In the genomic region with DNA sequence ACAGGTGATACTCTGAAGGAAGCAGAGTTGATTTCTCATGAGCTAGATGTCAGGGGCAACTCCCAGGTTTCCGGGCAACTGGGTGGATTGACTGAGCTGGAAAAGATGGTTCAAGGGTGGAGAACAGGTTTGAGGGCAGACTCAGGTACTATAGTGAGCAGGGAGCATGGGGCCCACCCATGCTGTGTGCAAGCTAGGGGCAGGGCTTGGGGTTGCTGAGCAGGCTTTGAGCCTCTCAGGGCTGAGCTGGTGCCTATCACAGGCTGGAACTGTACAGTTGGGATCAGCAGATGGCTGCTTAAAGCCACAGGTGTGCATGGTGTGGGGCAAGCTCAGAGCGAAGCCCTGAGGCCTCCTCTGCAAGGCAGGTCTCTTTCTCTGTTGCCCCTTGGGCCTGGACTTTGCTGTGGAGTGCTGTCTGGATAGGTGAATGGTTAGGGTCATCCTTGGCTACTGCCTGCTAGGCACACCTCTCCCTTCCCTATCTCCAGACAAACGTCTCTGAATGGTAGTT, we compare ENCODE assay signal across 29 mouse cellular contexts. TPM values are rescaled to one million over a fixed set of nuclear protein-coding genes. Genes with fewer than 3 reads are reported as not detected.
DNase-seq lines count a peak whose midpoint lies in the region; ATAC-seq and TF ChIP-seq lines count a peak whose summit lies in the region.
"Had no signal": no experiment of that assay in that cellular context is flagged by ENCODE, and none has a peak within 500 bp of the region (broad histone marks: within the 10 kb centered on the region; RNA-seq: fewer than 3 reads in every experiment).

No protein-coding gene starts in this region.

- H3K79me2 ChIP-seq in myocyte (ENCODE audit: control insufficient read depth, insufficient read depth) = peaks cover 4% of the 10 kb centered on the region

- intact Hi-C loops in left cerebral cortex, postnatal 4 days (cut with DNase I) = no loop called here

- DNase-seq in forebrain, embryonic 10.5 days (ENCODE audit: extremely low spot score, low spot score) = no peak
- no peak for DNase-seq in liver, embryonic 13.5 days
- no peak for DNase-seq in liver, embryonic 11.5 days (ENCODE audit: low spot score)
- DNase-seq in stomach, postnatal 0 days (ENCODE audit: low spot score) = no peak
- DNase-seq in left cerebral cortex, postnatal 4 days = no peak
- DNase-seq: adrenal gland, postnatal 10 days; cerebellum, adult 11 months; gastrocnemius, postnatal 25 days; heart, adult 18-20 months; heart, postnatal 4 days; kidney, adult 11 months; kidney, postnatal 14 days; layer of hippocampus, adult 9-11 months; lung, embryonic 14.5 days; lung, postnatal 14 days had no signal

- TF ChIP-seq CTCF in stomach, postnatal 0 days (IDR thresholded peaks at IDR 0.05; ENCODE audit: low read depth) = no peak

- ATAC-seq in forebrain, embryonic 13.5 days = peak; percentile 41; the same call in 1 of the 2 replicates
- ATAC-seq in liver, embryonic 13.5 days (ENCODE audit: low read depth) = 0 out of 2 replicates have a peak, but pooled peaks have one; percentile 21
- ATAC-seq in liver, embryonic 11.5 days (replicated peaks; ENCODE audit: low FRiP score) = no peak
- ATAC-seq in stomach, postnatal 0 days (ENCODE audit: low FRiP score, low TSS enrichment) = peak; percentile 64
- ATAC-seq: forebrain, embryonic 14.5 days; midbrain, embryonic 16.5 days; Patski had no signal

- no peak for TF ChIP-seq EP300 in stomach, postnatal 0 days (optimal IDR thresholded peaks at IDR 0.05)

- H3K27ac ChIP-seq in forebrain, embryonic 13.5 days = no peak overlapping the region
- no peak overlapping the region for H3K27ac ChIP-seq in forebrain, embryonic 10.5 days
- H3K27ac ChIP-seq in liver, embryonic 13.5 days = no peak overlapping the region
- H3K27ac ChIP-seq in liver, embryonic 11.5 days (ENCODE audit: low read depth, low read length) = no peak overlapping the region
- peak overlapping the region; percentile 67; the same call in 1 of the 2 replicates for H3K27ac ChIP-seq in stomach, postnatal 0 days (replicated peaks)
- H3K27ac ChIP-seq: embryonic facial prominence, embryonic 10.5 days; embryonic facial prominence, embryonic 15.5 days; hindbrain, embryonic 13.5 days; limb, embryonic 12.5 days; liver, embryonic 14.5 days; neural tube, embryonic 13.5 days had no signal

- no peaks in the 10 kb centered on the region for H3K9me3 ChIP-seq in forebrain, embryonic 13.5 days (replicated peaks)
- H3K9me3 ChIP-seq in forebrain, embryonic 10.5 days = no peaks in the 10 kb centered on the region
- no peaks in the 10 kb centered on the region for H3K9me3 ChIP-seq in liver, embryonic 13.5 days (replicated peaks)
- H3K9me3 ChIP-seq in liver, embryonic 11.5 days (ENCODE audit: control insufficient read depth, low read length) = no peaks in the 10 kb centered on the region
- no peaks in the 10 kb centered on the region for H3K9me3 ChIP-seq in stomach, postnatal 0 days (ENCODE audit: control insufficient read depth, low read length)
- H3K9me3 ChIP-seq: embryonic facial prominence, embryonic 10.5 days; embryonic facial prominence, embryonic 15.5 days; heart, embryonic 12.5 days; hindbrain, embryonic 13.5 days; limb, embryonic 12.5 days; neural tube, embryonic 13.5 days had no signal

- H3K9ac ChIP-seq in forebrain, embryonic 13.5 days = no peak overlapping the region
- H3K9ac ChIP-seq in liver, embryonic 13.5 days = no peak overlapping the region
- no peak overlapping the region for H3K9ac ChIP-seq in liver, embryonic 11.5 days (ENCODE audit: low read depth, low read length)
- no peak overlapping the region for H3K9ac ChIP-seq in stomach, postnatal 0 days (ENCODE audit: low read length)
- H3K9ac ChIP-seq: embryonic facial prominence, embryonic 15.5 days; heart, embryonic 12.5 days; hindbrain, embryonic 13.5 days; limb, embryonic 12.5 days; liver, embryonic 14.5 days; lung, embryonic 14.5 days; neural tube, embryonic 13.5 days had no signal

- H3K4me3 ChIP-seq in forebrain, embryonic 13.5 days = no peak overlapping the region
- H3K4me3 ChIP-seq in forebrain, embryonic 10.5 days = no peak overlapping the region
- H3K4me3 ChIP-seq in liver, embryonic 13.5 days (replicated peaks) = no peak overlapping the region
- no peak overlapping the region for H3K4me3 ChIP-seq in liver, embryonic 11.5 days (ENCODE audit: low read depth, low read length)
- no peak overlapping the region for H3K4me3 ChIP-seq in myocyte
- no peak overlapping the region for H3K4me3 ChIP-seq in stomach, postnatal 0 days (ENCODE audit: low read depth, low read length)
- H3K4me3 ChIP-seq: embryonic facial prominence, embryonic 10.5 days; embryonic facial prominence, embryonic 15.5 days; heart, embryonic 12.5 days; hindbrain, embryonic 13.5 days; limb, embryonic 12.5 days; neural tube, embryonic 13.5 days had no signal

- H3ac ChIP-seq in myocyte (ENCODE audit: control insufficient read depth, insufficient read length) = no peak overlapping the region

- TF ChIP-seq POLR2A in myocyte (IDR thresholded peaks at IDR 0.05; ENCODE audit: insufficient read length, low read depth) = no peak

- H3K4me2 ChIP-seq in forebrain, embryonic 13.5 days = no peak overlapping the region
- no peak overlapping the region for H3K4me2 ChIP-seq in liver, embryonic 13.5 days
- H3K4me2 ChIP-seq in liver, embryonic 11.5 days = no peak overlapping the region
- H3K4me2 ChIP-seq in myocyte (ENCODE audit: low read depth) = no peak overlapping the region
- no peak overlapping the region for H3K4me2 ChIP-seq in stomach, postnatal 0 days (replicated peaks; ENCODE audit: low read depth)
- H3K4me2 ChIP-seq: embryonic facial prominence, embryonic 15.5 days; heart, embryonic 12.5 days; hindbrain, embryonic 13.5 days; limb, embryonic 12.5 days; lung, embryonic 14.5 days; neural tube, embryonic 13.5 days had no signal

- peaks cover 32% of the 10 kb centered on the region for H3K27me3 ChIP-seq in forebrain, embryonic 13.5 days
- H3K27me3 ChIP-seq in forebrain, embryonic 10.5 days (ENCODE audit: poor library complexity, severe bottlenecking) = peaks cover 30% of the 10 kb centered on the region
- H3K27me3 ChIP-seq in liver, embryonic 13.5 days = no peaks in the 10 kb centered on the region
- H3K27me3 ChIP-seq in liver, embryonic 11.5 days (replicated peaks; ENCODE audit: control insufficient read depth, insufficient read depth, low read length) = no peaks in the 10 kb centered on the region
- H3K27me3 ChIP-seq in myocyte (ENCODE audit: control insufficient read depth, insufficient read depth, insufficient read length) = no peaks in the 10 kb centered on the region
- H3K27me3 ChIP-seq in stomach, postnatal 0 days (ENCODE audit: control insufficient read depth, insufficient read depth, low read length) = no peaks in the 10 kb centered on the region
- H3K27me3 ChIP-seq: embryonic facial prominence, embryonic 15.5 days; heart, embryonic 12.5 days; Patski had no signal

- no peaks in the 10 kb centered on the region for H3K4me1 ChIP-seq in forebrain, embryonic 13.5 days
- peaks cover 15% of the 10 kb centered on the region for H3K4me1 ChIP-seq in forebrain, embryonic 10.5 days
- 0 out of 2 replicates have a peak, but pooled peaks cover 2% of the 10 kb centered on the region for H3K4me1 ChIP-seq in liver, embryonic 13.5 days (replicated peaks)
- no peaks in the 10 kb centered on the region for H3K4me1 ChIP-seq in liver, embryonic 11.5 days (replicated peaks; ENCODE audit: control insufficient read depth, insufficient read depth, low read length)
- no peaks in the 10 kb centered on the region for H3K4me1 ChIP-seq in stomach, postnatal 0 days (replicated peaks; ENCODE audit: control insufficient read depth, insufficient read depth)
- H3K4me1 ChIP-seq: heart, embryonic 12.5 days; limb, embryonic 12.5 days; neural tube, embryonic 13.5 days had no signal

- 85% methylated on average over 3 of the region's 3 CpGs for WGBS in forebrain, embryonic 13.5 days
- 94% methylated on average over 3 of the region's 3 CpGs for WGBS in forebrain, embryonic 10.5 days
- WGBS in liver, embryonic 13.5 days (ENCODE audit: insufficient replicate concordance) = 87% methylated on average over 3 of the region's 3 CpGs
- 95% methylated on average over 3 of the region's 3 CpGs for WGBS in liver, embryonic 11.5 days
- WGBS in stomach, postnatal 0 days = 84% methylated on average over 3 of the region's 3 CpGs

- H3K36me3 ChIP-seq in forebrain, embryonic 13.5 days (ENCODE audit: poor library complexity, severe bottlenecking) = peaks cover 77% of the 10 kb centered on the region
- peaks cover 88% of the 10 kb centered on the region for H3K36me3 ChIP-seq in forebrain, embryonic 10.5 days (replicated peaks)
- H3K36me3 ChIP-seq in liver, embryonic 13.5 days = peaks cover 100% of the 10 kb centered on the region
- peaks cover 78% of the 10 kb centered on the region for H3K36me3 ChIP-seq in liver, embryonic 11.5 days (ENCODE audit: control insufficient read depth, insufficient read depth, low read length)
- peaks cover 63% of the 10 kb centered on the region for H3K36me3 ChIP-seq in myocyte (ENCODE audit: control insufficient read depth, insufficient read depth)
- peaks cover 30% of the 10 kb centered on the region for H3K36me3 ChIP-seq in stomach, postnatal 0 days (ENCODE audit: control insufficient read depth, insufficient read depth, low read length)

TF ChIP-seq in myocyte, 11 proteins besides CTCF, POLR2A, EP300 and RAD21:
- TF ChIP-seq CEBPB (IDR thresholded peaks at IDR 0.05; ENCODE audit: insufficient read depth, poor library complexity, severe bottlenecking) = no peak
- peak; percentile 30 for TF ChIP-seq POLR2AphosphoS2 (IDR thresholded peaks at IDR 0.05; ENCODE audit: insufficient read length, low read depth)

RNA-seq across cellular contexts. Expression of a gene that starts 38.8 kb away (rescaled TPM):
- 0.46 and 1.0 TPM in 2 replicates for polyA plus RNA-seq in forebrain, embryonic 13.5 days (2015; fragmentation: Nextera tagmentation; extraction: Ambion mirVana)
- polyA plus RNA-seq in forebrain, embryonic 10.5 days (2016; fragmentation: Nextera tagmentation; extraction: Ambion mirVana) = 0.30 and 0.41 TPM in 2 replicates
- polyA plus RNA-seq in liver, embryonic 13.5 days (2015; fragmentation: Nextera tagmentation; extraction: Ambion mirVana) = 0.75 and 0.81 TPM in 2 replicates
- polyA plus RNA-seq in liver, embryonic 11.5 days (2014; fragmentation: Nextera tagmentation; extraction: Ambion mirVana) = 0.21 and 0.44 TPM in 2 replicates
- polyA plus RNA-seq in myocyte (2012; fragmentation: generic; extraction: Trizol) = 1.0 TPM
- polyA plus RNA-seq in stomach, postnatal 0 days (2015; fragmentation: Nextera tagmentation; extraction: Ambion mirVana) = 0.16 and 0.25 TPM in 2 replicates
- under 1 TPM in 1 of 2 experiments, not detected in 1; 0.26 TPM for total RNA-seq in left cerebral cortex, postnatal 4 days (2021)
- total RNA-seq: gastrocnemius, postnatal 25 days; heart, adult 18-20 months; heart, postnatal 4 days; left cerebral cortex, postnatal 10 days; MEL had no signal
- polyA plus RNA-seq: forebrain, embryonic 14.5 days had no signal

RNA-seq across cellular contexts. Expression of a gene that starts 46.0 kb away (rescaled TPM):
- polyA plus RNA-seq in forebrain, embryonic 13.5 days (2015; fragmentation: Nextera tagmentation; extraction: Ambion mirVana) = 3.6 and 4.4 TPM in 2 replicates
- 1.6 and 2.2 TPM in 2 replicates for polyA plus RNA-seq in forebrain, embryonic 10.5 days (2016; fragmentation: Nextera tagmentation; extraction: Ambion mirVana)
- polyA plus RNA-seq in liver, embryonic 13.5 days (2015; fragmentation: Nextera tagmentation; extraction: Ambion mirVana) = 6.2 and 6.8 TPM in 2 replicates
- 9.3 and 10.9 TPM in 2 replicates for polyA plus RNA-seq in liver, embryonic 11.5 days (2014; fragmentation: Nextera tagmentation; extraction: Ambion mirVana)
- 41.9 TPM for polyA plus RNA-seq in myocyte (2012; fragmentation: generic; extraction: Trizol)
- polyA plus RNA-seq in stomach, postnatal 0 days (2015; fragmentation: Nextera tagmentation; extraction: Ambion mirVana) = 4.3 and 4.6 TPM in 2 replicates
- total RNA-seq in left cerebral cortex, postnatal 4 days (2021) = 100 to 1,000 TPM; 107 to 111 TPM
